Mouse (Mus musculus): ENCODE measurements around the gene Ttc6. TPM values are rescaled to one million over a fixed set of nuclear protein-coding genes. Genes with fewer than 3 reads are reported as not detected.

Gene Ttc6
- polyA plus RNA-seq, 1 experiment from 2014 or later = 0.78 TPM

DNA sequence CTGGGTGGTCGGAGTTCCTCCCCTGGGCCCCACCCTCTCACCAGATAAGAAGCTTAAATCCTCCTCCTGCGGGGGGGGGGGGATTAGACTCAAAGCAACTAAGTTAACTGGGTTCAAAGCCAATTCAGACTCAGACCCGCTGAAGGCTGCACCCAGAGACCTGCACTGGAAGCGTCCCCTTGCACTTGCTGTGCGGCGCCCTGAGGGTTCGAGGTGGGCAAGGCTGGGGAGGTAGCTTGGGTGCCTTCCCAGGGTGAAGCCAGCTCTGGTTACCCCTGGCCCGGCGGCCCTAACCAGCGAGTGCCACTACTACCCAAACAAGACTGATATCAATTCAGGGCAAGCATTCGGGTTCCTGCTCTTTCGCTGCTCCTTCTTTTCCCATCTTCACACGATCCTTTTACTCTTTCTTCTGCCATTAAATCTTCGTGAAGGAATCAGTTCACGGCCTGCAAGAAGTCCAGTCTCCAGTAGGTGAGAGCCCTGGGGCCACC is 14.2 kb upstream of the Ttc6 start:
- H3K27ac ChIP-seq (replicated peaks; ENCODE audit: low read depth, low read length) = no peak overlapping the region

DNA sequence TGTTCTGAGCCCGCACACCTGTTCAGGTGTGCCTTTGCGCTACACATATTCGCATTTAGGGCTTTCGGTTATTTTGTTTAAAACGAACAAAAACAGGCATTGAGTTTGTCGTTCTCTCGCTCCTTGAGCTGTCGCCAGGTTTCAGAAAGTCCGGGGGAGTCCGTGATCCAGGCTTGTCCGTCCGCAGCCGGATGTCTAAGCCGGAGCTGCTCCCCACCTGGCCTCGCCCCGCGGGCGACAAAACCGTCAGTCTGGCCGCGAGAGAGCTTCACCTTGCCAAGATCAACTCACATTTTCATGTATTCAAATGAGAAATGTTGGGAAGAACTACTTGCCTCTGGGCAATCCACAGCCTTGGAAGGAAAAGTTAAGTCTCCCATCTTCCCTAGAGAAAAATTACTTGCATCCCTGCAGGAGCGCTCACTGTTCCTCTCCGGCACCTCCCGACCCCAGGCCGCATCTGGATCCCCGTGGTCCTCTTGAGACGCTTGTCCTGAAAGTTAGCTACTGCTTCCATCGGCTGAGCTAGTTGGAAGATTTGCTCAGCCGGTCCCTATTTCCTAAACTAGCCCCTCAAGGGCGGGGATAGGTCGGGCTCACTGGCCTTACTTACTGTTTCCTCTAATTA is 13.6 kb upstream of the Ttc6 start:
- H3K27me3 ChIP-seq (replicated peaks; ENCODE audit: control insufficient read depth, insufficient read depth, low read length) = peaks cover 98% of the 10 kb centered on the region
- H3K27ac ChIP-seq (replicated peaks; ENCODE audit: low read depth, low read length) = no peak overlapping the region
- H3K9me3 ChIP-seq (ENCODE audit: control insufficient read depth, low read length) = no peaks in the 10 kb centered on the region
- 1% methylated on average over 31 of the region's 31 CpGs for WGBS
- DNase-seq (ENCODE audit: low spot score) (no peak), ATAC-seq (ENCODE audit: low read depth) (no peak)
- H3K4me3 ChIP-seq (ENCODE audit: low read depth, low read length) = no peak overlapping the region
- H3K4me1 ChIP-seq (ENCODE audit: control insufficient read depth, insufficient read depth, low read length) = peaks cover 3% of the 10 kb centered on the region; the same call in 1 of the 2 replicates
- no peak overlapping the region for H3K9ac ChIP-seq (ENCODE audit: low read depth, low read length)
- no peaks in the 10 kb centered on the region for H3K36me3 ChIP-seq (ENCODE audit: control insufficient read depth, insufficient read depth, low read length)
- H3K4me2 ChIP-seq (ENCODE audit: low read depth, low read length) = no peak overlapping the region

More for the DNA sequence above, 14.2 kb upstream of the Ttc6 start:
- Histone ChIP-seq H3K4me3 (ENCODE audit: low read depth, low read length) (no peak overlapping the region), H3K9me3 (ENCODE audit: control insufficient read depth, low read length) (no peaks in the 10 kb centered on the region), H3K4me2 (ENCODE audit: low read depth, low read length) (no peak overlapping the region), H3K9ac (ENCODE audit: low read depth, low read length) (no peak overlapping the region), H3K27me3 (replicated peaks; ENCODE audit: control insufficient read depth, insufficient read depth, low read length) (peaks cover 98% of the 10 kb centered on the region), H3K36me3 (ENCODE audit: control insufficient read depth, insufficient read depth, low read length) (no peaks in the 10 kb centered on the region), H3K4me1 (ENCODE audit: control insufficient read depth, insufficient read depth, low read length) (peaks cover 3% of the 10 kb centered on the region; the same call in 1 of the 2 replicates)
- DNase-seq (ENCODE audit: low spot score) = no peak
- 2% methylated on average over 14 of the region's 15 CpGs for WGBS
- ATAC-seq (ENCODE audit: low read depth) = no peak

DNA sequence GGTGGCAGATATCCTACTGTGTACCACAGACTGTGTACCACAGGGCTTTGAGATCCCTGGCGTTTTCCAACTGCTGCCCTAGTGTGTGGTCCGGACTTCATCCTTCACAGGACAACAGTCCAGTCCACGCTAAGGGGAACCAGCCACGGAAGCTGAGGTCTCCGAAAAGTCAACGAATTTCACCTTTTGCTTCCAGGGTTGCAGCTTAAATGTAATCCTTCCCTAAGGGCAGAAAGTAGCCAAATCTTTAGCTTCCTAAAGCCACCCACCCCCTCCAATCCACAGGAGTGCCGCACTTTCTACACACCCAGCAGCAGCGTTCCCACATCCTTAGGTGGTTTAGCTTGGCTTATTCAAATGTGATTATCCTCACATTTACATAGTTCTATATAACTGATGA is 13.0 kb upstream of the Ttc6 start:
- no peak overlapping the region for H3K9ac ChIP-seq (ENCODE audit: low read depth, low read length)
- H3K27me3 ChIP-seq (replicated peaks; ENCODE audit: control insufficient read depth, insufficient read depth, low read length) = peaks cover 100% of the 10 kb centered on the region
- no peaks in the 10 kb centered on the region for H3K36me3 ChIP-seq (ENCODE audit: control insufficient read depth, insufficient read depth, low read length)
- H3K4me2 ChIP-seq (ENCODE audit: low read depth, low read length) = no peak overlapping the region
- ATAC-seq (ENCODE audit: low read depth) (no peak), DNase-seq (ENCODE audit: low spot score) (no peak)
- H3K4me3 ChIP-seq (ENCODE audit: low read depth, low read length) = no peak overlapping the region
- H3K4me1 ChIP-seq (ENCODE audit: control insufficient read depth, insufficient read depth, low read length) = peaks cover 3% of the 10 kb centered on the region; the same call in 1 of the 2 replicates
- H3K9me3 ChIP-seq (ENCODE audit: control insufficient read depth, low read length) = no peaks in the 10 kb centered on the region
- H3K27ac ChIP-seq (replicated peaks; ENCODE audit: low read depth, low read length) = no peak overlapping the region
- 5% methylated on average over 8 of the region's 8 CpGs for WGBS

DNA sequence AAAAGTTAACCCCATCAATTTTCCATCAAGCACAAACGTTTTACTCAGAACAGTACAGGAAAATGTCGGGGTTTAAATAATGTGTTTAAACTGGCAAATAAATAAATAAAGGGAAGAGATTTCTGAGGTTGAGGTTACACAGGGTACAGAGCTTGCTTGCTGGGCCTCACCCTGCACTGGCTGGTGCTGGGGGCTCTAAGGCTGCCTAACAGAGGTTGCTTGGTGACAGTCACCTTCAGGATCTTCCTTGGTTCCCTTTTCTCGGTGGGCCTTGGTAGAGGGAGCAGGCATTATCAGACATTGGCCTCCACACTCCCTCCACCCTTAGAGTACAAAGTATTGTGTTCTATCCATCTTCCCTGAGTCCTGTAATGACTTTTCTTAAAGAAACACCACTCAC is 11.6 kb upstream of the Ttc6 start:
- Histone ChIP-seq H3K9ac (ENCODE audit: low read depth, low read length) (no peak overlapping the region), H3K4me2 (ENCODE audit: low read depth, low read length) (no peak overlapping the region), H3K36me3 (ENCODE audit: control insufficient read depth, insufficient read depth, low read length) (no peaks in the 10 kb centered on the region), H3K27me3 (replicated peaks; ENCODE audit: control insufficient read depth, insufficient read depth, low read length) (peaks cover 91% of the 10 kb centered on the region), H3K27ac (replicated peaks; ENCODE audit: low read depth, low read length) (no peak overlapping the region), H3K4me1 (ENCODE audit: control insufficient read depth, insufficient read depth, low read length) (no peaks in the 10 kb centered on the region), H3K4me3 (ENCODE audit: low read depth, low read length) (no peak overlapping the region), H3K9me3 (ENCODE audit: control insufficient read depth, low read length) (no peaks in the 10 kb centered on the region)
- ATAC-seq (ENCODE audit: low read depth) (no peak), DNase-seq (ENCODE audit: low spot score) (no peak)
- WGBS = 2% methylated on average over 3 of the region's 3 CpGs

DNA sequence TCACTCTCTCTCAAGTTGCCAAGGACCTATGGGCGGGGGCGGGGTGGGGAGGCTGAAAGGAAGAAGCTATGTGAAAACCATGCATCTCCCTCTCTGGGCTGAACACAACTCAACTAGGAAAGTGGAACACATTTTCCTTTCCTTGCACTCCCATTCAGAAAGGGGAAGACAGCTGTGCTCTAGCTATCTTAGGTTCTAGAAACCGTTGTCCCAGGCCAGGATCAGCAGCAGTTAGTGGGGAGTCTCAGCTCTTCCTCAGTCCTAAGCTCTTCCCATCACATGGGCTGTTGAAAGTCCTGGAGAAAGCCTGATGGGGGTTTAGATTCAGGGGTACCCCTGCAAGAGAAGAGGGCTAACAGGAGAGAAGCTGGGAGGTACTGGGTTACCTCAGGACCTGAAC is 9.8 kb upstream of the Ttc6 start:
- no peak for ATAC-seq (ENCODE audit: low read depth)
- 37% methylated on average over 3 of the region's 3 CpGs for WGBS
- Histone ChIP-seq H3K9ac (ENCODE audit: low read depth, low read length) (no peak overlapping the region), H3K27ac (replicated peaks; ENCODE audit: low read depth, low read length) (no peak overlapping the region), H3K4me2 (ENCODE audit: low read depth, low read length) (no peak overlapping the region), H3K27me3 (replicated peaks; ENCODE audit: control insufficient read depth, insufficient read depth, low read length) (peaks cover 73% of the 10 kb centered on the region), H3K9me3 (ENCODE audit: control insufficient read depth, low read length) (no peaks in the 10 kb centered on the region), H3K4me1 (ENCODE audit: control insufficient read depth, insufficient read depth, low read length) (no peaks in the 10 kb centered on the region), H3K4me3 (ENCODE audit: low read depth, low read length) (no peak overlapping the region), H3K36me3 (ENCODE audit: control insufficient read depth, insufficient read depth, low read length) (no peaks in the 10 kb centered on the region)
- no peak for DNase-seq (ENCODE audit: low spot score)

DNA sequence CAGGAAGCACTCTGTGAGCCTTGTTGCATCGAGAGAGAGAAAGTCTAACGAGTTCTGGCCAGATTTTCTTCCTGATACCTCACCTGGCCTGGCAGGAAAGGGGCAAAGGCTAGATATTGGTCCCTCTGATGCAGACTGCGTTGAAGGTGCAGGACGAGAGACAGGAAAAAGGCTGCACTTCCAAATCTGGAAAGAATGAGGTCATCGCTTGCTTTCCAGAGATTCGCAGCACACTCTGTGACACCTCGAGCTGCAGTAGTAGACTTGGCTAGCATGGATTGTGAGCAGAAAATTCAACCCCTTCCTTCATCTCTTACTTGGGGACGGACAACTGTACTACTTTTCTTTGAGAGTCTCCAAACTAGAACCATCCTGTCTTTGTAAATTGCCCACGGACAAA is 7.9 kb downstream of the Ttc6 start:
- WGBS = 30% methylated on average over 9 of the region's 9 CpGs
- DNase-seq (ENCODE audit: low spot score) = no peak
- ATAC-seq (ENCODE audit: low read depth) = no peak
- Histone ChIP-seq H3K4me2 (ENCODE audit: low read depth, low read length) (no peak overlapping the region), H3K9me3 (ENCODE audit: control insufficient read depth, low read length) (no peaks in the 10 kb centered on the region), H3K36me3 (ENCODE audit: control insufficient read depth, insufficient read depth, low read length) (no peaks in the 10 kb centered on the region), H3K4me1 (ENCODE audit: control insufficient read depth, insufficient read depth, low read length) (0 out of 2 replicates have a peak, but pooled peaks cover 3% of the 10 kb centered on the region), H3K4me3 (ENCODE audit: low read depth, low read length) (no peak overlapping the region), H3K9ac (ENCODE audit: low read depth, low read length) (no peak overlapping the region), H3K27me3 (replicated peaks; ENCODE audit: control insufficient read depth, insufficient read depth, low read length) (peaks cover 41% of the 10 kb centered on the region), H3K27ac (replicated peaks; ENCODE audit: low read depth, low read length) (no peak overlapping the region)

DNA sequence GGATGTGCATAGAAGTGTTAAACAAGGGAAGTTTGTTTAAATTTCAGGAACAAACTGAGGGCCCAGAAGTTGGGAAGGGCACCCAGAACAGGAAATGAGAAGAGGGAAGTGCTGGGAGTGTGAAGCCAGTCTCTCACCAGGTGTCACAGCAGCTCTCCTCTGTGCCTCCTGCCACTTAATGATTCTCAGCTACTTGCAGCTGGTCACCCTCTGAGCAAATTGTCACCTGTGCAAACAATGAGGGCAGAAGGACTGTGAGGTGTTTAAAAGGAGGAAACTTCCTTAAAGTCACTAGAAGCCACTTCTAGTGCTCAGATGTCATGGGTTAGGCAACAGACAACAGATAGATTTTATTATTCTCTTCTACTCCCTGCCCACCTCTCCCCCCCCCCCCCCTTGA is 8.5 kb downstream of the Ttc6 start:
- DNase-seq (ENCODE audit: low spot score) (no peak), ATAC-seq (ENCODE audit: low read depth) (no peak)
- Histone ChIP-seq H3K4me3 (ENCODE audit: low read depth, low read length) (no peak overlapping the region), H3K27me3 (replicated peaks; ENCODE audit: control insufficient read depth, insufficient read depth, low read length) (peaks cover 43% of the 10 kb centered on the region), H3K9me3 (ENCODE audit: control insufficient read depth, low read length) (no peaks in the 10 kb centered on the region), H3K36me3 (ENCODE audit: control insufficient read depth, insufficient read depth, low read length) (no peaks in the 10 kb centered on the region), H3K4me1 (ENCODE audit: control insufficient read depth, insufficient read depth, low read length) (0 out of 2 replicates have a peak, but pooled peaks cover 3% of the 10 kb centered on the region), H3K4me2 (ENCODE audit: low read depth, low read length) (no peak overlapping the region), H3K9ac (ENCODE audit: low read depth, low read length) (no peak overlapping the region), H3K27ac (replicated peaks; ENCODE audit: low read depth, low read length) (no peak overlapping the region)

DNA sequence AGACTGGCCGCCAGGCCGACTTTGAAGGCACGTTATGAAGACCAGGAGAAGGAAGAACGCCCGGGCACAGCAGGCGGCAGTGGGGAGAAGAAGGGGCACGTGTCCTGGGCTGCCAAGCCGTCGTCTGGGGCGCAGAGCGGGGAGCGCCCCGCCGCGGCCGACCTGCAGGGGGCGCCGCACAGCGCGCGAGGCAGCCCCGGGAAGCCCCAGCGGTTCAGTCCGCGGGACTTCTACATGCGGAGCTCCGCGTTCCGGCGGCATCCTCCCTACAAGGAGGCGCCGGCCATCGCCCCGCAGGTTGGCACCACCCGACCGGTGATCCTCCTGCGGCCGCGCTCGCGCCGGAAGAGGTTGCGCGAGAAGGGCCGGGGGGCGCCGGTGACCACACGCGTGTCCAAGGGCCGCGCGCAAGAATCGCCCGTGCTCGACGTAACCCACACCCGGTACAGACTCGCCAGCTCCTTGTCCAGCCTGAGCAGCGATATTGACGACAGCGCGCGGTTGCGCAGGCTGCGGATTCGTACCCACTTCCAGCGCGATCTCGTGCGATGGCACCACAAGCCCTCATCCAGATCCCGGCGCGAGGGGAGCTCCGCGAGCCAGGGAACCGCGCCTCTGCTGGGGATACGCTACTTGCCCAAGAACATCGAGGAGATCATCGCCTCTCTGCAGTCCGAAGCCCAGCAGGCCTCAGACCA is 12.2 kb downstream of the Ttc6 start:
- H3K4me2 ChIP-seq (ENCODE audit: low read depth, low read length) = peak overlapping the region; percentile 86
- H3K36me3 ChIP-seq (ENCODE audit: control insufficient read depth, insufficient read depth, low read length) = no peaks in the 10 kb centered on the region
- DNase-seq (ENCODE audit: low spot score) (peak; percentile 62), ATAC-seq (ENCODE audit: low read depth) (peak; percentile 96)
- peak overlapping the region; percentile 54 for H3K4me3 ChIP-seq (ENCODE audit: low read depth, low read length)
- H3K27me3 ChIP-seq (replicated peaks; ENCODE audit: control insufficient read depth, insufficient read depth, low read length) = peaks cover 43% of the 10 kb centered on the region
- H3K27ac ChIP-seq (replicated peaks; ENCODE audit: low read depth, low read length) = no peak overlapping the region
- no peaks in the 10 kb centered on the region for H3K9me3 ChIP-seq (ENCODE audit: control insufficient read depth, low read length)
- 2% methylated on average over 30 of the region's 81 CpGs for WGBS
- 0 out of 2 replicates have a peak, but pooled peaks cover 3% of the 10 kb centered on the region for H3K4me1 ChIP-seq (ENCODE audit: control insufficient read depth, insufficient read depth, low read length)
- H3K9ac ChIP-seq (ENCODE audit: low read depth, low read length) = peak overlapping the region; percentile 65
